Mouse (Mus musculus): ENCODE measurements around the gene D10Wsu102e. TPM values are rescaled to one million over a fixed set of nuclear protein-coding genes. Genes with fewer than 3 reads are reported as not detected.
"Not testable (repeated sequence)": the region's sequence is repeated elsewhere in the genome, so short reads cannot be mapped to it uniquely, and the experiment has no call there.

The D10Wsu102e gene
- polyA plus RNA-seq, 1 experiment from 2014 or later = 0.59 TPM

DNA sequence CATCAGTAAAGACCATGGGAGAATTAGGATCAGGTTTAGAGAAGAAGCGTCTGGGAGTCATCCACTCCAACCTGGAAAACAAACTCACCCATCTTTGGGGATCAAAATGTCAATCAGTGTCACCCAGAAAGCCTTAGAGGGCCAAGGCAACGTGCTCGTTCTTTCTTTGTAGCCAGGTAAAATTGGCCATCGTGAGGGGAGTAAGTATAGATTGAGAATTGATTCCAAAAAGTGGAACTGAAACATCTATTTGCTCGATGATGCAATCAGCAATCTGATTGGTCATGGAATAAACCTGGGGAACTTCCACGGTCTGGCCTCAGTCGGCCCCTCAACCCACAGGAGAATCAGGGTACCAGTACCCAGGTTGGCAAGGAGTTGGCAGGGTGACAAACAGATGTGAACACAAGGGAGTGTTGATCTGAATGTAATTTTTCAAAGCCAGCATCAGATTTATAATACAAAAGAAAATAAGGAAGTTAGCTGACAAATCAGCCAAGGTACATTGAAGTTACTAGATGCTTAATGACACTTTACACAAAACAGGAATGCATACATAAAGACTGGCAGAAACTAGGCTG, 25.4 kb downstream of the D10Wsu102e start:
- no peak overlapping the region for H3K9ac ChIP-seq
- H3K27me3 ChIP-seq (replicated peaks) = no peaks in the 10 kb centered on the region
- H3K4me3 ChIP-seq = no peak overlapping the region
- H3K4me2 ChIP-seq = no peak overlapping the region
- 94% methylated on average over 7 of the region's 7 CpGs for WGBS
- H3K9me3 ChIP-seq (replicated peaks) = no peaks in the 10 kb centered on the region
- H3K4me1 ChIP-seq (replicated peaks) = no peaks in the 10 kb centered on the region; the same call in 1 of the 2 replicates
- no peak for ATAC-seq (ENCODE audit: insufficient number of reproducible peaks, low FRiP score)
- H3K36me3 ChIP-seq = peaks cover 16% of the 10 kb centered on the region
- H3K27ac ChIP-seq (ENCODE audit: poor library complexity, severe bottlenecking) = no peak overlapping the region

- WGBS = 83% methylated on average over 2 of the region's 2 CpGs
- no peak for ATAC-seq (ENCODE audit: insufficient number of reproducible peaks, low FRiP score)
Observed at GRCm38 (mm10) chr10:83397336-83397735, 37.3 kb downstream of the D10Wsu102e start.

GRCm38 (mm10) chr10:83400896-83401295, 40.9 kb downstream of the D10Wsu102e start:
- WGBS = 88% methylated on average over 7 of the region's 7 CpGs
- not testable (repeated sequence) for ATAC-seq (ENCODE audit: insufficient number of reproducible peaks, low FRiP score); H3K4me3 ChIP-seq; H3K27me3 ChIP-seq (replicated peaks); H3K4me1 ChIP-seq (replicated peaks); H3K9ac ChIP-seq; H3K4me2 ChIP-seq; H3K27ac ChIP-seq (ENCODE audit: poor library complexity, severe bottlenecking); H3K9me3 ChIP-seq (replicated peaks); H3K36me3 ChIP-seq

More at GRCm38 (mm10) chr10:83397336-83397735, 37.3 kb downstream of the D10Wsu102e start:
- no peak overlapping the region for H3K4me2 ChIP-seq
- H3K27ac ChIP-seq (ENCODE audit: poor library complexity, severe bottlenecking) = no peak overlapping the region
- H3K4me1 ChIP-seq (replicated peaks) = no peaks in the 10 kb centered on the region
- H3K9me3 ChIP-seq (replicated peaks) = no peaks in the 10 kb centered on the region
- H3K9ac ChIP-seq = no peak overlapping the region
- no peak overlapping the region for H3K4me3 ChIP-seq
- H3K36me3 ChIP-seq = no peaks in the 10 kb centered on the region
- H3K27me3 ChIP-seq (replicated peaks) = no peaks in the 10 kb centered on the region

DNA sequence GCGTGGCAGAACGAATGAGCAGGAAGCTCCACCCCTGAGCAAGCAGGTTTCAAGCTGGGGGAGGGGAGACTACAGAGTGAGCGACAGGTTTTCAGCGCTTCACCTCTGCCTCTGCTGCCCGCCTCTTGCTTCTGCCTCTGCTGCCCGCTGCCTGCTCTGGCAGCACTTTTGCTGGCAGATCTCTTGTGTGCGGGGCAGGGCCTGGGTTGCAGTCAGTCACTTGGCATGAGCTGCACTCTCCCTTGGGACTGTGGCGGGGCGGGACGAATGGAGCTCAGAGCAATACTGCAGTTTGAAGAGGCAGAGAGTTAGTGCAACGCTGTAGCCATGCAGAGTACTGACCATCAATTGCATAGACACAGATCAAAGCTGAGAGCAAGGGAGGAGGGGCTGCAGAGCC, 45.0 kb downstream of the D10Wsu102e start:
- Histone ChIP-seq H3K9me3 (replicated peaks) (peaks cover 9% of the 10 kb centered on the region), H3K4me1 (replicated peaks) (no peaks in the 10 kb centered on the region), H3K27ac (ENCODE audit: poor library complexity, severe bottlenecking) (no peak overlapping the region), H3K4me2 (no peak overlapping the region), H3K36me3 (peaks cover 14% of the 10 kb centered on the region), H3K4me3 (no peak overlapping the region), H3K9ac (no peak overlapping the region), H3K27me3 (replicated peaks) (no peaks in the 10 kb centered on the region)
- no peak for ATAC-seq (ENCODE audit: insufficient number of reproducible peaks, low FRiP score)
- 84% methylated on average over 11 of the region's 11 CpGs for WGBS

DNA sequence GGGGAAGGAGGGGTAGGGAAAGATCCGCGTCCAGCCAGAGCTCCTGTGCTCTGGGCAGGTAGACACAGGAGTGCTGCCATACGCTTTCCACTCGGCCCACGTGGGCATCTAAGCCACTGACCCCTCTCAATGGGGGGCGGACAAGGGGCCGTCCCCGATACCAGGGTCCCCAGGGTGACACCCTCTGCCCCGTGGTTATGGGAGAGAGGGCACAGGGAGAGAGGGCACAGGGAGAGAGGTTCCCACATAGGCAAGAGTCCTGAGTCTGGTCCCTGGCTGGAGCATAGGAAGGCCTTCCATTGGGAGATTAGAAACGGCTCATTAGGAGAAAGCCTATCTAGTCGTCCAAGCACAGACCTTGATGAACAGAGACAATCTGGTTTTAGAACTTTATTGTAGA, 45.7 kb downstream of the D10Wsu102e start:
- H3K27ac ChIP-seq (ENCODE audit: poor library complexity, severe bottlenecking) = no peak overlapping the region
- no peak for ATAC-seq (ENCODE audit: insufficient number of reproducible peaks, low FRiP score)
- no peak overlapping the region for H3K4me2 ChIP-seq
- no peaks in the 10 kb centered on the region for H3K4me1 ChIP-seq (replicated peaks)
- H3K36me3 ChIP-seq = peaks cover 18% of the 10 kb centered on the region
- WGBS = 94% methylated on average over 11 of the region's 11 CpGs
- H3K4me3 ChIP-seq = no peak overlapping the region
- peaks cover 12% of the 10 kb centered on the region for H3K9me3 ChIP-seq (replicated peaks)
- H3K9ac ChIP-seq = no peak overlapping the region
- H3K27me3 ChIP-seq (replicated peaks) = no peaks in the 10 kb centered on the region

DNA sequence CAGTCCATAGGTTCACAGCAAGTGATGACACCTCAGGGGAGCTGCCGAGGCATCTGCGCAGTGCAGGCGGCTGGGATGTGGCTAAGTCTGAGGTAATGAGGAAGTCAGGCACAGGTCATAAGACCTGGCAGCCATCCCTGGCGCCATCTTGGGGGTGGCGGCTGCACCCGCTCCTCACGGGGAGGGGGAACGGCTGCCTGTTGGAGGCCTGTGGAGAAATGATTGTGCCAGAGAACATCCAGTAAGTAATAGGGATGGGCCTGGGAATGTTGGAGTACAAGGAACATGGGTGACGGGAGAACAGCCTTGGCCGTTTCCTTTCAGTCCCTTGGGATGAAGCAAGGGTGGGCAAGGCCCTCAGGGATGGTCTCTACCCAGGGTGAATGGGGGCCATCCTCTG, 47.1 kb downstream of the D10Wsu102e start:
- WGBS = 94% methylated on average over 10 of the region's 10 CpGs
- no peak for ATAC-seq (ENCODE audit: insufficient number of reproducible peaks, low FRiP score)
- Histone ChIP-seq H3K9me3 (replicated peaks) (peaks cover 17% of the 10 kb centered on the region), H3K4me1 (replicated peaks) (no peaks in the 10 kb centered on the region), H3K27ac (ENCODE audit: poor library complexity, severe bottlenecking) (no peak overlapping the region), H3K9ac (no peak overlapping the region), H3K36me3 (peaks cover 24% of the 10 kb centered on the region), H3K27me3 (replicated peaks) (no peaks in the 10 kb centered on the region), H3K4me2 (no peak overlapping the region), H3K4me3 (no peak overlapping the region)

- H3K27me3 ChIP-seq (replicated peaks); H3K4me3 ChIP-seq; H3K27ac ChIP-seq (ENCODE audit: poor library complexity, severe bottlenecking); ATAC-seq (ENCODE audit: insufficient number of reproducible peaks, low FRiP score); H3K4me1 ChIP-seq (replicated peaks); H3K4me2 ChIP-seq; H3K9ac ChIP-seq: not testable (repeated sequence)
- peaks cover 29% of the 10 kb centered on the region for H3K9me3 ChIP-seq (replicated peaks)
- H3K36me3 ChIP-seq = peaks cover 26% of the 10 kb centered on the region
- 92% methylated on average over 16 of the region's 16 CpGs for whole genome bisulfite sequencing
Observed at GRCm38 (mm10) chr10:83418466-83418865, 58.4 kb downstream of the D10Wsu102e start.

- H3K9ac ChIP-seq = no peak overlapping the region
- H3K27ac ChIP-seq (ENCODE audit: poor library complexity, severe bottlenecking) = no peak overlapping the region
- peaks cover 40% of the 10 kb centered on the region for H3K9me3 ChIP-seq (replicated peaks)
- no peaks in the 10 kb centered on the region for H3K27me3 ChIP-seq (replicated peaks)
- WGBS = 88% methylated on average over 7 of the region's 7 CpGs
- ATAC-seq (ENCODE audit: insufficient number of reproducible peaks, low FRiP score) = no peak
- no peaks in the 10 kb centered on the region for H3K4me1 ChIP-seq (replicated peaks)
- H3K36me3 ChIP-seq = 0 out of 2 replicates have a peak, but pooled peaks cover 9% of the 10 kb centered on the region
- no peak overlapping the region for H3K4me2 ChIP-seq
- H3K4me3 ChIP-seq = no peak overlapping the region
Observed at GRCm38 (mm10) chr10:83448582-83448981, 88.6 kb downstream of the D10Wsu102e start.

DNA sequence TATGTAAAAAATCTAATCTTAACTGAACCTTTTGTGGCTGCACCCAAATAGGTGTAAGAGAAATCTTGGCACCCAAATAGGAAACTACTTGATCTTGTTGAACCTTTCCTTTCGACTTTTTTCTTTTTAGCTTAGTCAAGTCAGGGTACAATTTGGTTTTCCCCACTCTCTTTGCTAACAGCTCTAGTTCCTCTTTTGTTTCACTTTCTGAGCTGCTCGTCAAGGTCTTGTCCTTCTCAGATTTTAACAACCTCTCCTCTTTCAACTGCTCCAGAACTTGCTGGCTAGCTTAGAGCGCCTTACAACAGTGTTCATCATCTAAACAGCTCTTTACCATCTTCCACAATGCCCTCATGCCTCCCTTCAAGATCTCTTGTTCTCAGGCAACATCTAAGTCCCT, 97.5 kb downstream of the D10Wsu102e start:
- H3K27me3 ChIP-seq (replicated peaks) = no peaks in the 10 kb centered on the region
- no peak overlapping the region for H3K4me2 ChIP-seq
- no peak overlapping the region for H3K9ac ChIP-seq
- no peaks in the 10 kb centered on the region for H3K4me1 ChIP-seq (replicated peaks)
- peaks cover 36% of the 10 kb centered on the region for H3K9me3 ChIP-seq (replicated peaks)
- no peak overlapping the region for H3K27ac ChIP-seq (ENCODE audit: poor library complexity, severe bottlenecking)
- 86% methylated on average over 3 of the region's 3 CpGs for WGBS
- H3K36me3 ChIP-seq = peaks cover 7% of the 10 kb centered on the region
- ATAC-seq (ENCODE audit: insufficient number of reproducible peaks, low FRiP score) = no peak
- no peak overlapping the region for H3K4me3 ChIP-seq

- H3K4me3 ChIP-seq = no peak overlapping the region
- H3K9me3 ChIP-seq (replicated peaks) = peaks cover 18% of the 10 kb centered on the region
- 92% methylated on average over 13 of the region's 13 CpGs for WGBS
- H3K36me3 ChIP-seq = 0 out of 2 replicates have a peak, but pooled peaks cover 3% of the 10 kb centered on the region
- no peaks in the 10 kb centered on the region for H3K4me1 ChIP-seq (replicated peaks)
- no peak overlapping the region for H3K27ac ChIP-seq (ENCODE audit: poor library complexity, severe bottlenecking)
- ATAC-seq (ENCODE audit: insufficient number of reproducible peaks, low FRiP score) = no peak
- no peaks in the 10 kb centered on the region for H3K27me3 ChIP-seq (replicated peaks)
- no peak overlapping the region for H3K4me2 ChIP-seq
- H3K9ac ChIP-seq = no peak overlapping the region
Observed at GRCm38 (mm10) chr10:83475226-83475625, 115.2 kb downstream of the D10Wsu102e start.

DNA sequence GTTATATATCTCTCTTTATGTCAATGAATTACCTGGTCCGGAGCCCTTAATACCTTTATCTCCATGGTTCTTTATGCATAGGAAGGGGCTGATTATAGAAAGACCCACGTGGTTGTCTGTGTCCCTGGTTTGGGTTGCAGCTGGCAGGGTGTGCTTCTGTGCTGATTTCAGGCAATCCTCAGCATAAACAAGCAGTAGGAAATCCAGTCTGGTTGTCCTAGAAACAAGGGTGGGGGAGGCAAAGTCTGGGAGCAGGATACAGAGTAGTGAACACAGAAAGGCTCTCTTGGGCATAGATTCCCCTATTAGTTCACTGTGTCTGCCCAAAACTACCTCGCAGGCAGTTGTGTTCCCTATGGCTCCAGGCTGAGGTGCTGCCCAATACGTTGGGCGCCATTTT, 117.3 kb downstream of the D10Wsu102e start:
- Histone ChIP-seq H3K27ac (ENCODE audit: poor library complexity, severe bottlenecking) (no peak overlapping the region), H3K4me3 (no peak overlapping the region), H3K27me3 (replicated peaks) (no peaks in the 10 kb centered on the region), H3K9ac (no peak overlapping the region), H3K9me3 (replicated peaks) (peaks cover 18% of the 10 kb centered on the region), H3K36me3 (0 out of 2 replicates have a peak, but pooled peaks cover 3% of the 10 kb centered on the region), H3K4me1 (replicated peaks) (no peaks in the 10 kb centered on the region), H3K4me2 (no peak overlapping the region)
- no peak for ATAC-seq (ENCODE audit: insufficient number of reproducible peaks, low FRiP score)
- WGBS = 77% methylated on average over 5 of the region's 5 CpGs

- no peak for ATAC-seq (ENCODE audit: insufficient number of reproducible peaks, low FRiP score)
- no peak overlapping the region for H3K4me3 ChIP-seq
- 83% methylated on average over 6 of the region's 6 CpGs for WGBS
Observed at GRCm38 (mm10) chr10:83490506-83490905, 130.5 kb downstream of the D10Wsu102e start.

More at GRCm38 (mm10) chr10:83490506-83490905, 130.5 kb downstream of the D10Wsu102e start:
- Histone ChIP-seq H3K27me3 (replicated peaks) (no peaks in the 10 kb centered on the region), H3K27ac (ENCODE audit: poor library complexity, severe bottlenecking) (no peak overlapping the region), H3K4me1 (replicated peaks) (no peaks in the 10 kb centered on the region), H3K36me3 (peaks cover 44% of the 10 kb centered on the region), H3K9me3 (replicated peaks) (no peaks in the 10 kb centered on the region; the same call in 1 of the 2 replicates), H3K9ac (no peak overlapping the region), H3K4me2 (no peak overlapping the region)

Measured in heart, embryonic 12.5 days (tissue).